Mouse (Mus musculus) right cerebral cortex, postnatal 25 days (tissue): Measurements from ENCODE around the gene Sash1.

Source experiments
- DNase-seq: peaks from one replicate; pipeline ENCODE4 v3.0.0; 2022

The Sash1 gene

GRCm38 (mm10) chr10:8898831-8899511 lies 13.1 kb upstream of the Sash1 start:
- no peak for DNase-seq

GRCm38 (mm10) chr10:8898099-8898777 lies 12.4 kb upstream of the Sash1 start:
- DNase-seq: no peak

DNA sequence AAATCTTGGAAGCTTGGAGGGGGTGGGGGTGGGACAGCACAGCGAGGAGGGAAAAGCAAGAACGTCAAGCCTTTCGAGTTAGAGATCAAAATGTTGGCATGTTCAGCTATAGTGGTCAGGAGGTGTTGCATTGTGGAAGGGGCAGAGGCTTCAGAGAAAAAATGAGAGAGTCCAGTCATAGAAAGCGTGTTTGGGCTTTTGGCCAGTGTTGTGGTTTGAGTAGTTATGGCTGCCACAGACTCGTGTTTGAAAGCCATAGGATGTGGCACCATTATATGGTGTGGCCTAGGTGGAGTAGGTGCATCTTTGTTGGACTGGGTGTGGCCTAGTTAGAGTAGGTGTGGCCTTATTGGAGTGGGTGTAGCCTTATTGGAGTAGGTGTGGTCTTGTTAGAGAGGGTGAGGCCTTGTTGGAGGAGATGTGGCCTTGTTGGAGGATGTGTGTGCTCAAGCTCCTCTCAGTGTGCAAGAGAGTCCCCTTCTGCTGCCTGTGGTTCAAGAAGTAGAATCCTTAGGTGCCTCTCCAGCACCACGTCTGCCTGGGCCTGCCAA lies 9.2 kb upstream of the Sash1 start:
- no peak for DNase-seq

DNA sequence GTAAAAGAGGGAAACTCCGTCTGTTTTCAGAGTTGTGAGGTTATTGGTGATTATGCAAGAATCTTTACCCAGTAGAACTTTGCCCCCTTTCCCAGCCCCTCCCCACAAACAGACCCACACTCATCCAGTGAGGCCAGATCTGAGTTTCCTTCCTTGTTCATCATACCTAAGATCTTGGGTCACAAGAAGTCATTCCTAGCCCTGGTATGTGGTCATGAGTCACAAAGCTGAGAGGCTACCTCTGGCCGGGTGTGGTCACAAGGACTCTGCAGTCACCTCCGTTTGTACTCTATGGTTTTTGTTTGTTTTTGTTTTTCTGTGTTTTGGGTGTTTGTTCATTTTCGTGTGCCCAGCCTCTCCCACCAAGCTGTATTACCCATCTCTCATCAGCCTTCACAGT lies 4.6 kb upstream of the Sash1 start:
- no peak for DNase-seq

DNA sequence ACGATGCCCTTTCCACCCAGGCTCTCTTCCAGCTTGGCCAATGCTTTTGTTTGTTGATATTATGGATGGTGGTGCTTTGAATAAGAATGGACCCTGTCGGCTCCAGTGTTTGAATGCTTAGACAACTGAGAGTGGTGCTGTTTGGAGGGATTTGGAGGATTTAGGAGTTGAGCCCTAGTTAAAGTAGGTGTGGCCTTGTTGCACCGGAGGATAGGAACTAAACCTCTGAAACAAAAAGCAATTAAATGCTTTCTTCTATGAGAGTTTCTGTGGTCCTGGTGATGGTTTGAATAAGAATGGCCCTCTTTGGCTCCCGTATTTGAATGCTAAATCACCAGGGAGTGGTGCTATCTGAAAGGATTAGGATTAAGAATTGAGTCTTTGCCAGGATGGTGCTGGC lies 3.5 kb upstream of the Sash1 start:
- no peak for DNase-seq

DNA sequence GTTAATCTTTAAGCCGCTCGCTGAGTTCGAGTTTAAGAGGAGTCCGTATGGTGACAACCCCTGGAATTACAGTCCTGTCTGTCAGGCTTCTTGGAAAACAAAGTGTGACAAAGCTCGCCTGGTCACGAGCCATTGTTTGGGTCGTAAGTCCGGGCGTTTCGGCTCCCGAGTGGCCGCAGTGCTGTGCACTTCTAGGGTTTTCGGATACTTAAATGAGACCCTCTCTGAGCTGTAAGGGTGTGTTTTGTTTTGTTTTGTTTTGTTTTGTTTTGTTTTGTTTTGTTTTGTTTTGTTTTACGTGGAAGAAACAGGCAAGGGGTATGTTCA lies 621 bp upstream of the Sash1 start:
- no peak for DNase-seq

- no peak for DNase-seq
These were observed 669 bp downstream of the Sash1 start for GRCm38 (mm10) chr10:8885201-8885600.

DNA sequence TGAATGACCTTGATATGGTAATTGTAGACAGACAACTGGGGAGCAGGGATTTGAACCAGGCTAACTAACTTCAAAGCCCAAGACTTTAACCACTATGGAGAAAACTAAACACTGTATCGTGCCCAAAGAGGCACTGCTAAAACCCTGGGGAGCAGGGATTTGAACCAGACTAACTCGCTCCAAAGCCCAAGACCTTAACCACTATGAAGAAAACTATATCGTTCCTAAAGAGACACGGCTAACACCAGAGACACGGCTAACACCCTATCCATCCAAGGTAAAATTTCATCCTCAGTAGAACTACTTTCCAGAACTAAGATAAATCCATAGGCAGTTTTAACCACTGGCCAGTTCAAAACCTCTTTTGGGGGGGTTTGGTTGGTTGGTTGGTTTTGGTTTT lies 1.3 kb downstream of the Sash1 start:
- DNase-seq: no peak

DNA sequence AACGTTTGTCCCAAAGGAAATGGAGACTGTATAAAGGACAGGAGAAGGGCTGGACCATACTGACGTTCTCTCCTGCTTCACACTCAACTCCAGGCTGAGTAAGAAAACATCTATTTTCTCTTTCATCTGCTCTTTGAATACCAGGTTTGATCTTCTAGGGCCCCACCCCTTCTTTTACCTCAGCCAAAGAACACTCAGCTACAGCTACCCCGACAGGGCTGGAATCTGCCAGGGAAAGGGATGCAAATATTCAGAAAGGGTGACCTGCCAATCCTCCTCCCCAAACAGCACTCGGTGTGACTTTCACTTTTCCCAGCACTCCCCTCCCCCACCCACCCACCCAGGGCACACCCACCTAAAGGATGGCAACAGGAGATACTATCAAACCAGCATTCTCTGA lies 2.2 kb downstream of the Sash1 start:
- DNase-seq: no peak

- DNase-seq: no peak
These were observed 4.1 kb downstream of the Sash1 start for GRCm38 (mm10) chr10:8881736-8882135.

DNA sequence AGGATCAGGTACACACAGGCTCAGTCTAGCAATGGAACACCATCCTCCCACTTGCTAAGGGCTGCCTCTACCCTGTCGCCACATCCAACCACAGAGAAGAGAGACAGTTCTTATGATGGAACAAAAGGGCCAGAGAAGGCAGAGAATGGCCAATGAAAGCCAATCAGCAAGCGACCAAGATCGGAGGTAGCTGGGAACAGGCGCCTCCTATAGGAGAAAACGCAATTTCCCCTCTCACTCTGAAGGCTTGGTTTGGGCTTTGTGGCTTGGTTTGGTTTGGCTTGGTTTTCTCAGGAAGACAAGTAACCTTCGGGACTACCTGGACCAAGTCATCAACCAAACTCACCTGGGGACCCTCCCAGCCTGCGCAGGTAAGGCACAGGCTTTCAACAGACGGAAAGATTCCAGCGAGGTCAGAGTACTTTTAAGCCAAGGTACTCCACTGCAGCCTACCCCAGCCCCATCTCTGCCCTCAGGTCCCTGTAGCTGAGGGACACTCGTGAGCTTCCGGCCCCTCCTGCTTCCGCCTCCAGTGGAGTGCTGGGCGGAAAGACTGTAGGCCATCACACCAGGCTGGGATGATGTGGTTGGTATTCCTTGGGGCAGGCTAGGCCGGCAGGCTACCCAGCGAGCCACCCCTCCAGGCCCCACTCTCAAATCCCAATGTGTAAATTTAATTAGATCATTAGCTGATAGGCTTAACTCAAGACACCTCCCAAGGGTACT lies 4.8 kb downstream of the Sash1 start:
- DNase-seq: no peak

- DNase-seq: no peak
These were observed 7.0 kb downstream of the Sash1 start for GRCm38 (mm10) chr10:8878824-8879223.

DNA sequence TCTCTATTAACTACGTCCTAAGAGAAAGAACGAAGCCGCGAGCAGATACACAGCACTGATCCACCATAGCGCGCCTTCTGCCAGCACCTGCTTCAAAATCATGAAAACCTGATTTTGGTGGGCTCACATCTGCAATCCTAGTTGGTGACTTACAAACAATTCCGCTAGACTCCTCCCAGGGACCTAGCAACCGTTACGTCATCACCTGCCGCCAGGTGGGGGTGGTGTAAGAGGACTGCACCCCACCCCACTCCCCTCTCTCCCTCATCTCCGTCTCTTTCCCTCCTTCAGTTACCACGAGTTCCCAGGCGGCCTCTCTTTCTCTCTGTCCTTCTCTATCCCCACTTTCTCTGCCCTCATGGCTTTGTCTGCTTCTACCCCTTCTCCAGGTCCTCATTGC lies 7.5 kb downstream of the Sash1 start:
- no peak for DNase-seq

- peak; percentile 16 for DNase-seq
These were observed 12.1 kb downstream of the Sash1 start for GRCm38 (mm10) chr10:8873631-8874370.

- DNase-seq: no peak
These were observed 13.1 kb downstream of the Sash1 start for GRCm38 (mm10) chr10:8872788-8873187.

DNA sequence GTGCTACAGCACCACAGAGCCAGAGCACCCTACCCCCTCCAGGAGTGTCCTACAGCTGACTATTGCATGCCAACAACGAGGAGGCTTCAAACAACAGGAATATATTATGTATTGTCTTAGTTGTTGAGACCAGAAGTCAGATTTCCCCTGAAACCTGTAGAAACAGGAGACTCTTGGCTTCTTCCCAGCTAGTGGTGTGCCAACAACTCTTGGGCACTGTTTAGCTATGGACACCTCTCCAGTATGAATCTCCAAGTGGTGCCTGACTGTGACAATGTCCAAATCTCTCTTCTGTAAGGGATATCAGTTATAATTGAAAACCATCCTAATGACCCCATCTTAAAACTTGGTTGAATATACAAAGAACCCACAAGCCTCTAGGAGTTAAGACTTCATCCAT lies 13.9 kb downstream of the Sash1 start:
- DNase-seq: no peak

- DNase-seq: no peak
These were observed 15.5 kb downstream of the Sash1 start for GRCm38 (mm10) chr10:8870368-8870767.

DNA sequence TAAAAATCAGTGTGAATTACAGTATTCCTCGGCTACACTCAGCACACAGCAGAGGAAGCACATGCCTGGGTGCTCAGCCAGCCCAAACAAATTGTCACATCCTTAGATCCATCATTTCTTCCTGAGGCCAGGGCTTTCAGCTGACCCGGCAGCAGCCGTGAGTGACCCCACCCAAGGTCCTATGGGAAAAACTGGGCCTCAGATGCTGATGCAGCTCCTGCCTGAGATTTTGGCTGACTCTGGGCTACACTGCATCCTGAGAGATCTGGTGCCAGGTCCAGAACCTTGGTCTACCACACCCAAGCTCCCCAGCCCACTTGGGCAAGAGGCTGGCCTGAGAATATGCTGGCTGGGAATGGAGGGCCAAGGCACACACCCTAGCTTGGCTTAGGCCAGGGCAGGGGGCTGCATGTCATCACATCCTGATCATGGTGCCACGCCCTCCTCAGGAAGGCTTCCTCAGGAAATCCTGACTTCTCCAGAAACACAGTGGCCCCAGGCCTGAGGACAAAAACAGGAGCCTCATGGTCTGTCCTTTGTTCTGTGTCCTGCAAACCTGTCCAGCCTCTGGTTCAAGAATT lies 19.7 kb downstream of the Sash1 start:
- DNase-seq: no peak

- DNase-seq: no peak
These were observed 25.2 kb downstream of the Sash1 start for GRCm38 (mm10) chr10:8860655-8861054.

DNA sequence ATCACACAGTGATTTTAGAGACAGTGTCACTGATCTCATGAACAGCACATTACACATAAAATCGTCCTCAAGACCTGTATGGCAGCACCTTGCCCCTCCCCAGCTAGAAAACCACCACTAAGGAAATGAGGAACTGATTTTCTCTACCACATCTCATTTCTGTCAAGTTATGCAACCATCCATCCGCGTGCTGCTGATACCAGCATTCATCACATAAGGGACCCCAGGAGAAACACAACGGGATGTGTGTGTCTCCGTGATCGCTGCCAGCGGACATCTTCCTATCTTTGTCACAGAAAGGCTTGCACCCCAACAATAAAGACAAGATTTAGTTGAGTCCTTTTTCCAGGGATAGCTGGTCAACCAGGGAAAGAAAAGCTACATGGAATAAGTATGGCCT lies 27.2 kb downstream of the Sash1 start:
- no peak for DNase-seq

DNA sequence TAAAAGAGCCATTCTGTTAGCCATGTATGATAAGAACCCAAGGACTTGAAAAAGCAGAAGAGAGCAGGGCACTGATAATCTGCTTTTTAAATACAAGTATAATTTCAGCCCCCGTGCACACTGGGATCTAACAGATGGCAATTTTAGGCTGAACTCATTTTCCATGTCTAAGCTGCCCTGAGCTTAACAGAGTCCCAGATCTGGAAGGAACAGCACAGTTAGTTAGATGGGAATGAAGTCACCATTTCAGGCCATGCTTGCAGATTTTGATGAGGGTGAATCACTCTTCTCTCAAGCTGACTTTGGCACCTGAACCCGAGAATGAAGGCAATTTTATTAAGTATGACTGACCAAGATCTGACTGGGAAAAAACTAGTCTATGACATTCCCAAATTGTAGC lies 28.9 kb downstream of the Sash1 start:
- DNase-seq: no peak

DNA sequence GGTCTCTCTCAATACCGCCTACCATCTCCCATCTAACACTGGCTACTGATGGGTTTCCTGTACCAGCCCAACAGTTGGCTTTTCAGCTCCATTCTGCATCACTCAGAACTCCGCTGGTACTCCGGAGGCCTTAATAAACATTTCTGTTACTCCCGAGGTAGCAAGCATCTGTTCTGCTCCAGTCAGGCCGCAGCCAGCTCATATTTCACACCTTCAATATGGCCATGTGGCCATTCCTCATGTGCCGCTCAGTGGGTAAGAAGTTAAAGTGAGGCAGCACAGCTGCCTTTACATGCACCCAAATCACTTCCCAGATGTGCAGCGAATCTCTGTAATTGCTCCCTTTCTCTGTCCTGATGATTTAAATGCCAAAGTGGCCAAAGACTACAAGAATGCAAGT lies 32.5 kb downstream of the Sash1 start:
- no peak for DNase-seq

- no peak for DNase-seq
These were observed 34.2 kb downstream of the Sash1 start for GRCm38 (mm10) chr10:8851625-8852024.
